Mouse (Mus musculus) 3T3-L1 (cell line): ENCODE measurements around the gene Armc9.

ENCODE experiments used
- DNase-seq: peaks from one replicate; pipeline ENCODE4 v3.0.0-alpha.2; 2015; ENCODE audit warnings: low read depth, low spot score

The Armc9 gene

DNA sequence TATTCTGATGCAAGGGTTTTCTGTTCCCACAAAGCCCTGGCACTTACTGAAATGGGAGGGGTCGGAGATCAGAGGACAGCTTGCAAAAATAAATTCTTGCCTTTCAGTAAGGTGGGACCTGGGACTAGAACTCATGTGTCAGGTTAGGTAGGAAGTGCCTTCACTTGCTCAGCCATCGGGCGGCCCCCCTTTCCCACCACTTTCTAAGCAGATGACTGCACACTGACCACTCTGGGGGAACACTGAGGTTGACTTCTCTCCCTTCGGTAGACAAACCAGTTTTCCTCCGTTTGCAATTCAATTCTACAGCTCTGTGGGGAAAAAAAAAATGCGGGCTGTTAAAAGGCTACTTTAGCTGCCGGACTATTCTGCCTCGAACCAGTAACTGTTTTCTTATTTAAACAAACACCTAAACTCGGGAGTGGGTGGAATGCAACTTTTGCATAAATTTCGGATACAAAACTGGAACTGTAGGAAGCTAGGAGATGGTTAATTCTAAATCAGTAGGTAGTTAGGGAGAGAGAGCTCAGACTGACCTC, 157.0 kb downstream of the Armc9 start:
- DNase-seq = no peak

DNA sequence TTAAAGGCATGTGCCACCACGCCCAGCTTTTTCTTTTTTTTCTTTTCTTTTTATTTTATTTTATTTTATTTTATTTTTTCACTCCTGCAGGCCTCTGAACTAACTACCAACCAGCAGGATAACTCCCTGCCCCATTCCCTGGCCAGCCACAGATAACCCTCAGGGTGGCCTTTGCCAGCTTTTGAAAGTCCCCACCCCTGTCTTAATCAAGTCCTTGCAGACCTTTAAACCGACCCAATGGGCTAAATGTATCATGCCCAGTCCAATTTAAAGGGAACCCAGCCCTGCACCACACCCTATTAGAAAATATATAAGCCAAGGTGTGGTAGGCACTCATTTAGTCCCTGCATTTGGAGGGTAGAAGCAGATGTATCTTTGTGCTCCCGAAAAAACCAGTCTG, 157.7 kb downstream of the Armc9 start:
- DNase-seq = no peak

DNA sequence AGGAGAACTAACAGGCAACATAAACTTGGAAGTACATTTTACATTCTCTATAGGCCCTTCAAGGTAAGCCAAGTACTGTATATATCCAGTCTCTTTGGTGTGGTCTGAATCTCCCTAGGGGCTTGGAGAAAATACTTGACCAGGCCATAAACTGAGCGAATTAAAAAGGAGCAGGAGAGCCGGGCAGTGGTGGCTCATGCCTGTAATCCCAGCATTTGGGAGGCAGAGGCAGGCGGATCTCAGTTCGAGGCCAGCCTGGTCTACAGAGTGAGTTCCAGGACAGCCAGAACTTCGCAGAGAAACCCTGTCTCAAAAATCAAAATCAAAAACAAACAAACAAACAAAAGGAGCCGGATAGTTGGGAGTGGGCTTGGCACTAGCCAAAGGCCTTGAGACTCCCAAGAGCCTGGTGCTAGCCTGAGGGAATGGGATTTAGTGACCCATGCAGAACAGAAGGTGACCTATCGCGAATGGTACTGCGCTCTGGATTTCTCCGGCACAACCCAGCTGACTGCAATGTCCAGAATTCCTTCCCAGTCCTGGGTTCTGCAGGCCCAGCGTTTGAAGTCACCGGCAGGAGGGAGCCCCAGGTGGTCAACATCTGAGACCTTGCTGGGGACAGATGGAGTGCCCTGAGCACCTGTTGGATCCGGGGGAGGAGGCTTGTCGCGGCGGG, 158.7 kb downstream of the Armc9 start:
- no peak for DNase-seq

DNA sequence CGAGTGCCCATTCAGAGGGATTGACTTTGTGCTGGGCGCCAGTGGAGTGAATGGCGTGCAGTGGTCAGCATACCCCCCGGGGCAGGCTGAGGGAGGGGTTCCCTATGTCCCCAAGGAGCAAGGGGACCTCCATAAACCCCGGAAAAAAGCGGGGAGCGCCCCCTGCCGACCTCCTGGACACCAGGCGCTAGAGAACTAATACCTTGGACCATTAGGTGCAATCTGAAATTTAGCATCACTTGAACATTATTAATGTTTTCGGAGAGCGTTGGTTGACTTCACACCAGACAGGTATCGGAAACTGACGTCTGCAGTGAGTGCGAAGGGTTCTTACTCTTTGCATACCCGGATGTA, 159.2 kb downstream of the Armc9 start:
- no peak for DNase-seq

- DNase-seq = no peak
Measured at GRCm38 (mm10) chr1:86320822-86321413, 166.3 kb downstream of the Armc9 start.
